Comparison of ENCODE assay signal across 9 mouse cellular contexts in the genomic region with DNA sequence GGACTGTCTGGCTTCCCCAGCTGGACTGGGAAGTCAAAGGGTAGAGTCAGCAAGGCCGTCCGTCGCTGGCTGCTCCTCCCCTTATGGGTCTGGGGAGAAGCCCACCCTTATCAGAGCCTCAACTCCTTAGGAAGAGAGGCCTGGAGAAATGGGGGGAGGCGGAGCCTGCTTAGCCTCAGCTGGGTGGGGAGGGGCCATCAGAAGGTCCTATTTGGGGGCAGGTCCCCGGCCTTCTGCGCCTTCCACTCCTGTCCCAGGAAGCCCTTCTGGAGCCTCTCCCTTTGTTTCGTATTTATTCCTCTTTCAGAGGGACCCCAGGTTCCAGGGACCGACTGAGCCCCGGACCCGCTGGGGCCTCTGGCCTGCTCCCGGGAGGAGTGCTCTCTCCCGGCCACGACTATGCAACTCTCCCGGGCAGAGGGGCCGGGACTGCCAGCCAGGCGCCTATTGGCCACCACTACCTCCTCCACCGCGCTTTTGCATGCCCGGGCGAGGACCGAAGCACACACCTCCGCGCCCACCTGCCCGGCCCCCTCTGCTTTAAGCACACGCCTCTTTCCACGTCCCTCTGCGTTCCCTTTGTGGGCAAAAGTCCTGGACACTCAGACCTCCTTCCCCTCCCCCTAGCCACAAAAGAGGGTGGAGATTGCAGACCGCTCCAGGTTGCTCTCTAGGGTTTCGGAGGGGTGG. TPM values are rescaled to one million over a fixed set of nuclear protein-coding genes. Genes with fewer than 3 reads are reported as not detected.
A peak's percentile ranks its signal among the peaks of the same experiment; 100 is the strongest.
DNase-seq lines count a peak whose midpoint lies in the region; ATAC-seq and TF ChIP-seq lines count a peak whose summit lies in the region.
"Had no signal": no experiment of that assay in that cellular context is flagged by ENCODE, and none has a peak within 500 bp of the region (broad histone marks: within the 10 kb centered on the region; RNA-seq: fewer than 3 reads in every experiment).

No protein-coding gene starts in this region.

- intact Hi-C loops in left cerebral cortex, postnatal 10 days (cut with DNase I): loop anchor here (10.0 kb wide), 1 partner anchor 270 kb away; no protein-coding TSS in a partner anchor

- H3K27me3 ChIP-seq in forebrain, embryonic 10.5 days (ENCODE audit: poor library complexity, severe bottlenecking): peaks cover 96% of the 10 kb centered on the region
- no peaks in the 10 kb centered on the region; the same call in 1 of the 2 replicates for H3K27me3 ChIP-seq in forebrain, postnatal 0 days (ENCODE audit: insufficient read depth, low read length)
- H3K27me3 ChIP-seq in megakaryocyte, embryonic 14.5 days (replicated peaks): peaks cover 97% of the 10 kb centered on the region
- H3K27me3 ChIP-seq in limb, embryonic 11.5 days (ENCODE audit: control insufficient read depth, insufficient read depth, low read length): peaks cover 52% of the 10 kb centered on the region
- peaks cover 24% of the 10 kb centered on the region for H3K27me3 ChIP-seq in stomach, postnatal 0 days (ENCODE audit: control insufficient read depth, insufficient read depth, low read length)

- WGBS in forebrain, embryonic 10.5 days: 2% methylated on average over 29 of the region's 29 CpGs
- 18% methylated on average over 29 of the region's 29 CpGs for WGBS in forebrain, postnatal 0 days
- WGBS in limb, embryonic 11.5 days: 2% methylated on average over 29 of the region's 29 CpGs
- WGBS in stomach, postnatal 0 days: 5% methylated on average over 29 of the region's 29 CpGs

- peak overlapping the region; percentile 70 for H3K27ac ChIP-seq in forebrain, embryonic 10.5 days
- no peak overlapping the region for H3K27ac ChIP-seq in forebrain, postnatal 0 days (ENCODE audit: low read depth, low read length)
- no peak overlapping the region for H3K27ac ChIP-seq in limb, embryonic 11.5 days (replicated peaks; ENCODE audit: low read depth, low read length)
- no peak overlapping the region for H3K27ac ChIP-seq in stomach, postnatal 0 days (replicated peaks)

- peaks cover 50% of the 10 kb centered on the region for H3K4me1 ChIP-seq in forebrain, embryonic 10.5 days
- H3K4me1 ChIP-seq in forebrain, postnatal 0 days (ENCODE audit: insufficient read depth): no peaks in the 10 kb centered on the region
- peaks cover 14% of the 10 kb centered on the region for H3K4me1 ChIP-seq in megakaryocyte, embryonic 14.5 days
- H3K4me1 ChIP-seq in limb, embryonic 11.5 days (ENCODE audit: control insufficient read depth, insufficient read depth, low read length): peaks cover 10% of the 10 kb centered on the region; the same call in 1 of the 2 replicates
- H3K4me1 ChIP-seq in stomach, postnatal 0 days (replicated peaks; ENCODE audit: control insufficient read depth, insufficient read depth): peaks cover 4% of the 10 kb centered on the region; the same call in 1 of the 2 replicates

- no peak for TF ChIP-seq EP300 in stomach, postnatal 0 days (optimal IDR thresholded peaks at IDR 0.05)

- H3K4me3 ChIP-seq in forebrain, embryonic 10.5 days: peak overlapping the region; percentile 37
- no peak overlapping the region for H3K4me3 ChIP-seq in forebrain, postnatal 0 days (ENCODE audit: low read depth, low read length)
- H3K4me3 ChIP-seq in megakaryocyte, embryonic 14.5 days (replicated peaks): peak overlapping the region; percentile 23
- H3K4me3 ChIP-seq in limb, embryonic 11.5 days (ENCODE audit: low read depth, low read length): no peak overlapping the region
- H3K4me3 ChIP-seq in stomach, postnatal 0 days (ENCODE audit: low read depth, low read length): no peak overlapping the region

- H3K4me2 ChIP-seq in forebrain, postnatal 0 days (ENCODE audit: low read depth): no peak overlapping the region
- peak overlapping the region; percentile 39 for H3K4me2 ChIP-seq in limb, embryonic 11.5 days (ENCODE audit: low read depth, severe bottlenecking)
- peak overlapping the region; percentile 20; the same call in 1 of the 2 replicates for H3K4me2 ChIP-seq in stomach, postnatal 0 days (replicated peaks; ENCODE audit: low read depth)

- ATAC-seq in forebrain, postnatal 0 days: no peak
- ATAC-seq in megakaryocyte, adult 5-6 weeks (ENCODE audit: poor library complexity, severe bottlenecking): no peak
- ATAC-seq in limb, embryonic 11.5 days (ENCODE audit: insufficient number of reproducible peaks, low FRiP score, low TSS enrichment, low read depth): no peak
- no peak for ATAC-seq in stomach, postnatal 0 days (ENCODE audit: low FRiP score, low TSS enrichment)

- no peak for TF ChIP-seq CTCF in forebrain, postnatal 0 days (IDR thresholded peaks at IDR 0.05; ENCODE audit: low read depth)
- TF ChIP-seq CTCF in stomach, postnatal 0 days (IDR thresholded peaks at IDR 0.05; ENCODE audit: low read depth): no peak

- no peaks in the 10 kb centered on the region for H3K9me3 ChIP-seq in forebrain, embryonic 10.5 days
- H3K9me3 ChIP-seq in forebrain, postnatal 0 days (ENCODE audit: low read length): no peaks in the 10 kb centered on the region
- peaks cover 10% of the 10 kb centered on the region for H3K9me3 ChIP-seq in megakaryocyte, embryonic 14.5 days
- no peaks in the 10 kb centered on the region for H3K9me3 ChIP-seq in limb, embryonic 11.5 days (ENCODE audit: control insufficient read depth, low read length)
- H3K9me3 ChIP-seq in stomach, postnatal 0 days (ENCODE audit: control insufficient read depth, low read length): no peaks in the 10 kb centered on the region

- DNase-seq in forebrain, embryonic 10.5 days (ENCODE audit: extremely low spot score, low spot score): peak; percentile 42
- DNase-seq in forebrain, postnatal 0 days: no peak
- peak; percentile 45 for DNase-seq in limb, embryonic 11.5 days (ENCODE audit: low spot score)
- DNase-seq in stomach, postnatal 0 days (ENCODE audit: low spot score): peak; percentile 21
- no peak for DNase-seq in layer of hippocampus, adult 9-10 months (ENCODE audit: low spot score)
- DNase-seq in left cerebral cortex, postnatal 10 days (ENCODE audit: extremely low spot score in 1 of 2, low spot score in 2 of 2): no peak
- DNase-seq: kidney, adult 9 months had no signal

- no peaks in the 10 kb centered on the region for H3K36me3 ChIP-seq in forebrain, embryonic 10.5 days (replicated peaks)
- H3K36me3 ChIP-seq in forebrain, postnatal 0 days (ENCODE audit: insufficient read depth): peaks cover 12% of the 10 kb centered on the region; the same call in 1 of the 2 replicates
- no peaks in the 10 kb centered on the region for H3K36me3 ChIP-seq in megakaryocyte, embryonic 14.5 days (replicated peaks; ENCODE audit: low read length)
- H3K36me3 ChIP-seq in limb, embryonic 11.5 days (ENCODE audit: control insufficient read depth, insufficient read depth, low read length): no peaks in the 10 kb centered on the region
- no peaks in the 10 kb centered on the region for H3K36me3 ChIP-seq in stomach, postnatal 0 days (ENCODE audit: control insufficient read depth, insufficient read depth, low read length)

- H3K9ac ChIP-seq in forebrain, postnatal 0 days: no peak overlapping the region
- no peak overlapping the region for H3K9ac ChIP-seq in limb, embryonic 11.5 days (ENCODE audit: low read length)
- H3K9ac ChIP-seq in stomach, postnatal 0 days (ENCODE audit: low read length): no peak overlapping the region

RNA-seq across cellular contexts. Expression of a gene that starts 10.3 kb away (rescaled TPM):
- polyA plus RNA-seq in forebrain, embryonic 10.5 days (2016; fragmentation: Nextera tagmentation; extraction: Ambion mirVana): 14.6 and 14.9 TPM in 2 replicates
- total RNA-seq in forebrain, postnatal 0 days (2014; rRNA removed): 18.4 and 27.3 TPM in 2 replicates
- 11.9 and 16.4 TPM in 2 replicates for polyA plus RNA-seq in forebrain, postnatal 0 days (2015; fragmentation: Nextera tagmentation; extraction: Ambion mirVana)
- polyA plus RNA-seq in megakaryocyte, embryonic 14.5 days (2012; ENCODE audit: insufficient read depth, low replicate concordance): 30.6 and 45.4 TPM in 2 replicates
- 0.96 and 1.9 TPM in 2 replicates for total RNA-seq in megakaryocyte, adult 5-6 weeks (2015)
- 2.0 and 2.5 TPM in 2 replicates for total RNA-seq in megakaryocyte, adult 5-6 weeks (2017)
- 8.2 and 8.9 TPM in 2 replicates for polyA plus RNA-seq in limb, embryonic 11.5 days (2014; fragmentation: Nextera tagmentation; extraction: Ambion mirVana)
- polyA plus RNA-seq in stomach, postnatal 0 days (2015; fragmentation: Nextera tagmentation; extraction: Ambion mirVana): 28.4 and 31.4 TPM in 2 replicates
- total RNA-seq in left cerebral cortex, postnatal 10 days (2021): 10 to 100 TPM; 38.1 to 38.8 TPM

RNA-seq across cellular contexts. Expression of a gene that starts 13.7 kb away (rescaled TPM):
- 1.1 and 2.4 TPM in 2 replicates for polyA plus RNA-seq in forebrain, embryonic 10.5 days (2016; fragmentation: Nextera tagmentation; extraction: Ambion mirVana)
- 7.4 and 8.5 TPM in 2 replicates for total RNA-seq in forebrain, postnatal 0 days (2014; rRNA removed)
- polyA plus RNA-seq in forebrain, postnatal 0 days (2015; fragmentation: Nextera tagmentation; extraction: Ambion mirVana): 3.7 and 4.3 TPM in 2 replicates
- not detected in 2 replicates for polyA plus RNA-seq in megakaryocyte, embryonic 14.5 days (2012; ENCODE audit: insufficient read depth, low replicate concordance)
- total RNA-seq in megakaryocyte, adult 5-6 weeks (2015): not detected in 2 replicates
- total RNA-seq in megakaryocyte, adult 5-6 weeks (2017): not detected in 2 replicates
- 0.07 TPM in 1 of 2 replicates, not detected in the other for polyA plus RNA-seq in limb, embryonic 11.5 days (2014; fragmentation: Nextera tagmentation; extraction: Ambion mirVana)
- not detected in 2 replicates for polyA plus RNA-seq in stomach, postnatal 0 days (2015; fragmentation: Nextera tagmentation; extraction: Ambion mirVana)
- total RNA-seq in left cerebral cortex, postnatal 10 days (2021): 1 to 10 TPM; 7.8 to 8.5 TPM

RNA-seq across cellular contexts. Expression of a gene that starts 48.4 kb away (rescaled TPM):
- 4.0 and 4.1 TPM in 2 replicates for polyA plus RNA-seq in forebrain, embryonic 10.5 days (2016; fragmentation: Nextera tagmentation; extraction: Ambion mirVana)
- 1.6 TPM in 1 of 2 replicates, not detected in the other for total RNA-seq in forebrain, postnatal 0 days (2014; rRNA removed)
- polyA plus RNA-seq in forebrain, postnatal 0 days (2015; fragmentation: Nextera tagmentation; extraction: Ambion mirVana): 0.69 and 1.1 TPM in 2 replicates
- polyA plus RNA-seq in megakaryocyte, embryonic 14.5 days (2012; ENCODE audit: insufficient read depth, low replicate concordance): 1.2 TPM in 1 of 2 replicates, not detected in the other
- not detected in 2 replicates for total RNA-seq in megakaryocyte, adult 5-6 weeks (2015)
- not detected in 2 replicates for total RNA-seq in megakaryocyte, adult 5-6 weeks (2017)
- 20.2 and 25.2 TPM in 2 replicates for polyA plus RNA-seq in limb, embryonic 11.5 days (2014; fragmentation: Nextera tagmentation; extraction: Ambion mirVana)
- 2.5 and 3.1 TPM in 2 replicates for polyA plus RNA-seq in stomach, postnatal 0 days (2015; fragmentation: Nextera tagmentation; extraction: Ambion mirVana)
- total RNA-seq in left cerebral cortex, postnatal 10 days (2021): under 1 TPM; 0.60 to 0.61 TPM

Comparison
In these comparisons a context has a peak if more than half of its experiments do, and no peak if none do; other contexts are left out.
1. DNase-seq: peak in forebrain, embryonic 10.5 days (single experiment), limb, embryonic 11.5 days (single experiment) and stomach, postnatal 0 days (single experiment); none in forebrain, postnatal 0 days (single experiment), layer of hippocampus, adult 9-10 months (single experiment) and left cerebral cortex, postnatal 10 days (0 of 2).
2. H3K4me3 ChIP-seq: peak in forebrain, embryonic 10.5 days (single experiment) and megakaryocyte, embryonic 14.5 days (single experiment); none in forebrain, postnatal 0 days (single experiment), limb, embryonic 11.5 days (single experiment) and stomach, postnatal 0 days (single experiment).